Mouse (Mus musculus) heart, embryonic 14.5 days (tissue): ENCODE measurements around the gene Gm16427. TPM values are rescaled to one million over a fixed set of nuclear protein-coding genes. Genes with fewer than 3 reads are reported as not detected.
"Not testable (repeated sequence)": the region's sequence is repeated elsewhere in the genome, so short reads cannot be mapped to it uniquely, and the experiment has no call there.

Experiments used
- ATAC-seq: fragments of 200-750 bp; cut with Nextera tagmentation; 2 replicates; pipeline ENCODE4 v1.8.0; 2017; ENCODE audit warnings: low read depth, moderate TSS enrichment; ENCODE audit not compliant: insufficient number of reproducible peaks, insufficient read depth, low FRiP score
- H3K27ac ChIP-seq, 2 experiments: fragments of 200-500 bp in 1 of 2; fragments of 300-500 bp in 1 of 2; sonication (generic) in 1 of 2; replicated peaks in 1 of 2; 2 replicates each; pipeline ENCODE4 v1.5.1; 2012 to 2014; ENCODE audit warnings: low read depth in 2 of 2, low read length in 2 of 2, control low read depth in 1 of 2, mild to moderate bottlenecking in 1 of 2, mixed read lengths in 1 of 2; ENCODE audit not compliant: control insufficient read depth in 1 of 2, insufficient read depth in 1 of 2
- H3K27me3 ChIP-seq: fragments of 300-500 bp; sonication (generic); 2 replicates; pipeline ENCODE4 v1.6.1; 2014; ENCODE audit warnings: mild to moderate bottlenecking, low read length, control low read depth; ENCODE audit not compliant: control insufficient read depth, insufficient read depth
- H3K36me3 ChIP-seq: fragments of 300-500 bp; sonication (generic); 2 replicates; pipeline ENCODE4 v1.6.1; 2014; ENCODE audit warnings: mild to moderate bottlenecking, control low read depth, low read length, mixed read lengths; ENCODE audit not compliant: control insufficient read depth, insufficient read depth
- H3K4me1 ChIP-seq, 2 experiments: fragments of 200-500 bp in 1 of 2; fragments of 300-500 bp in 1 of 2; sonication (generic) in 1 of 2; 2 replicates each; pipeline ENCODE4 v1.6.1; 2012 to 2014; ENCODE audit warnings: low read length in 2 of 2, control low read depth in 1 of 2, mixed read lengths in 1 of 2; ENCODE audit not compliant: control insufficient read depth in 2 of 2, insufficient read depth in 2 of 2
- H3K4me2 ChIP-seq: fragments of 300-500 bp; sonication (generic); 2 replicates; pipeline ENCODE4 v1.6.1; 2014; ENCODE audit warnings: mild to moderate bottlenecking, low read length
- H3K4me3 ChIP-seq, 2 experiments: fragments of 200-500 bp in 1 of 2; fragments of 300-500 bp in 1 of 2; sonication (generic) in 1 of 2; 2 replicates each; pipeline ENCODE4 v1.5.1; 2012 to 2014; ENCODE audit warnings: low read length in 2 of 2, mild to moderate bottlenecking in 2 of 2, control low read depth in 1 of 2, low read depth in 1 of 2, moderate library complexity in 1 of 2; ENCODE audit not compliant: control insufficient read depth in 1 of 2, insufficient read depth in 1 of 2
- H3K9ac ChIP-seq: fragments of 300-500 bp; sonication (generic); 2 replicates; pipeline ENCODE4 v1.6.1; 2014; ENCODE audit warnings: mild to moderate bottlenecking, low read length
- H3K9me3 ChIP-seq: fragments of 300-500 bp; sonication (generic); 2 replicates; pipeline ENCODE4 v1.6.1; 2016; ENCODE audit warnings: low read length, control low read depth; ENCODE audit not compliant: control insufficient read depth
- WGBS: fragments of 180-500 bp; shearing (Covaris S2); extraction: QIAGEN DNeasy Blood & Tissue Kit; methylation state at CpG from one replicate; pipeline ENCODE4 v1.1.7; 2014; 5-methylcytosine and 5-hydroxymethylcytosine counted together
- polyA plus RNA-seq: library from polyadenylated mRNA; unstranded; fragments of >200 nt; fragmentation: Nextera tagmentation; extraction: Ambion mirVana; gene quantifications from 2 replicates; pipeline ENCODE4 v1.2.1, GENCODE M21; 2014

The Gm16427 gene
- not detected in 2 replicates for polyA plus RNA-seq

DNA sequence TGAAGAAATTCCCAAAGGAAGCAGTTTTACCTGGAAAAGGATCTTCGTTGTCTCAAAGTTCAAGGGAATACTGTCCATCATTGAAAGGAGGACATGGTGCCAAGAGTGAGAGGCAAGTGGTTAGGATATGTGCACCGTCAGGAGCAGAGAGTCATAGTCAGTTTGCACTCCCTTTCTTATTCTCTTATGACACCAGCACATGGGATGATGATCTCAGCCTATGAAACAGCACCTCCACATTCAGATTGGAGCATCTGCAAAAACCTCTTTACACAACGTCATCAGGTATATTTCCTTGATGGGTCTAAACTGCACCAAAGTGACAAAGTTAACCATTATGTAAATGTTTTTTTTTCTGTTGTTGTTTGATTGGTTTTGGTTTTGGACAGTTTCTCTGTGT lies at the start of gene Gm16427:
Gene Gm16427, minus strand, starts transcription at position 101 of the 400 bp plus-strand sequence.
- H3K9ac ChIP-seq, H3K9me3 ChIP-seq, ATAC-seq, H3K4me1 ChIP-seq, H3K4me2 ChIP-seq, H3K4me3 ChIP-seq, H3K27me3 ChIP-seq, H3K27ac ChIP-seq, H3K36me3 ChIP-seq: not testable (repeated sequence)
- WGBS: 57% methylated on average over 1 of the region's 3 CpGs

Other genes with a start within 250 kb of the Gm16427 start
- not detected in 2 replicates for gene C87414, start 131.4 kb upstream of the Gm16427 start, polyA plus RNA-seq